Mouse (Mus musculus) megakaryocyte, embryonic 14.5 days (primary cell): ENCODE results near the gene Gm21797. TPM values are rescaled to one million over a fixed set of nuclear protein-coding genes. Genes with fewer than 3 reads are reported as not detected.
"Not testable (repeated sequence)": the region's sequence is repeated elsewhere in the genome, so short reads cannot be mapped to it uniquely, and the experiment has no call there.

ENCODE experiments used
- H3K27me3 ChIP-seq: replicated peaks from 2 replicates; pipeline ENCODE3; 2012; ENCODE audit warnings: inconsistent platforms
- H3K36me3 ChIP-seq: replicated peaks from 2 replicates; pipeline ENCODE3; 2012; ENCODE audit warnings: low read length, inconsistent platforms, mixed read lengths
- H3K4me1 ChIP-seq: 2 replicates; pipeline ENCODE4 v1.6.1; 2012; ENCODE audit warnings: inconsistent platforms
- H3K4me3 ChIP-seq: replicated peaks from 2 replicates; pipeline ENCODE3; 2012; ENCODE audit warnings: moderate library complexity, mild to moderate bottlenecking, inconsistent platforms
- H3K9me3 ChIP-seq: 2 replicates; pipeline ENCODE4 v1.6.1; 2012; ENCODE audit warnings: inconsistent platforms
- polyA plus RNA-seq: library from polyadenylated mRNA; stranded (reverse); fragments of >175 nt; gene quantifications from 2 replicates; pipeline ENCODE4 v1.2.3, GENCODE M21; 2012; ENCODE audit warnings: low replicate concordance; ENCODE audit not compliant: insufficient read depth

The Gm21797 gene
- not detected in 2 replicates for polyA plus RNA-seq

DNA sequence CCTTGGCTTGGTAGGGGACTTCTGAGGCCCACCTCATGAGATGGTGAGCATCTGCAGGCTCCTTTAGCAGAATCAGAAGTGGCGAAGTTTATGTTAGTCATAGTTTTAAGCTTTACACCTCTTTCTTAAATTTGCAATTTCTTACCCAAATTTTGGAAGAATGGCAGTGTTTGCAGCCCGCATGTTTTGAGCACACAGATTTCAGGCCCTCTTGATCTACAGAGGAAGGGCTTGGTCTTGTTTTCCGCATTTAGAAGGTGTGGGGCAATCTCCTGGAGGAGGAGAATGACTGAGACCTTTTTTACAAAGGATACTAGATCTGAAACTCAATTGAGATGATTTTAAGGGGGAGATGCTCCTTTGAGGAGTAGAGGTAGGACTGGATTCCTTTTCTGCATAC, at the start of gene Gm21797:
Gene Gm21797, minus strand, starts transcription at position 101 of the 400 bp plus-strand sequence.
- H3K9me3 ChIP-seq, H3K27me3 ChIP-seq, H3K4me3 ChIP-seq, H3K4me1 ChIP-seq, H3K36me3 ChIP-seq: not testable (repeated sequence)

DNA sequence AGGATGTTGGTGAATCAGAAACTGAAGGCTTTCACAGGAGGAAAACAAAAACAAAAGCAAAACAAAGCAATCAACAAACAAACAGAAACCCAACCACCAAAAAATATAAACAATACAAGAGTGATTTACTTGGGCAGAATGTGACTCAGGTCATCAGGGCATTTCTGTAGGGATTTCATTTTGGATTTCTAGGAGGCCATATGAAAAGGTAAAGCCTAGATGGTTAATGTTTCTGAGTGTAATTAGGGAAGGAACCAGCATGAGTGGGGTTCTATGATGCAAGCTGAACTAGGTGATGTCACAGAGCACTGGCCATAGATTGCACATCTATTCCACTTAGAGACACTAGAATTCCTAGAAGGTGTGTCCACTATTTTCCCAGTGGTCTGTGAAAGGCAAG, 29.0 kb upstream of the Gm21797 start, which contains the start of gene Gm20795:
Gene Gm20795, plus strand, starts transcription at position 301 of the 400 bp plus-strand sequence.
- H3K9me3 ChIP-seq, H3K4me3 ChIP-seq, H3K36me3 ChIP-seq, H3K27me3 ChIP-seq, H3K4me1 ChIP-seq: not testable (repeated sequence)

Other genes starting within 250 kb of the Gm21797 start
- gene Gm21852, start 123.8 kb downstream of the Gm21797 start, polyA plus RNA-seq = not detected in 2 replicates
- not detected in 2 replicates for gene Gm20795, start 29.1 kb upstream of the Gm21797 start, polyA plus RNA-seq